Mouse (Mus musculus): ENCODE measurements at regions not wholly inside any gene's neighbourhood (a gene's known extent, or its start where the extent isn't known, plus 50 kb on each side); places are given as distances from the start of the nearest gene placed in this dataset.

DNA sequence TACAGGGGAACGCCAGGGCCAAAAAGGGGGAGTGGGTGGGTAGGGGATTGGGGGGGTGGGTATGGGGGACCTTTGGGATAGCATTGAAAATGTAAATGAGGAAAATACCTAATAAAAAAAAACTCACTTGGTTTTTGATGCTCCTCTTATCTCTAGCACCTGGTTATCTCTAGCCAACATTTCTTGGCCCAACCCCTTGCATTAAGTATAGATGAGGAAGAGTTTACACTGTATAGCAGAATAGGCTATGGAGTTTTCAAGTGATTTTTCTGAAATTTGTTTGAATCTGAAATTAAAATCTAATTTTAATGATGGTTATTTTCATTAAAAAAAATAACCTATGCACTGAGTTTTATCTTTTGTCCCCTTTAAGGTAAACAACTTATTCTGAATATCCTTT, 68.8 kb upstream of the Il15 start:
- DNase-seq, result no peak

DNA sequence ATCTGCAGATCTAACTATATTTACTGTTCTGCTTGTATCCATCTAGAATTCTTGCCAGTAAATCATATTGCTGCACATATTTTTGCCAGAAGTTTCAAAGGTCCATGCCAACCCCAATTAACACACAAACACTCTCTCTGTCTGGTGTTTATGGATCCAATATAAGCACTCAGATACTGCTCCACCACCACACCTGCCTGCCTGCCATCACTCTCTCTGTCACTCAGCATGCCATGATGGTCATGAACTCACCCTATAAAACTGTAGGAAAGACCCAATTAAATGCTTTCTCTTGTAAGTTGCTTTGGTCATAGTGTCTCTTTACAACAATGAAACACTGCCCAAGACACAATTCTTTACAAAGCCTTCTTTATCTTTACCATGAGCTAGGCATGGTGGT, 66.8 kb upstream of the Il15 start:
- no peak for DNase-seq

DNA sequence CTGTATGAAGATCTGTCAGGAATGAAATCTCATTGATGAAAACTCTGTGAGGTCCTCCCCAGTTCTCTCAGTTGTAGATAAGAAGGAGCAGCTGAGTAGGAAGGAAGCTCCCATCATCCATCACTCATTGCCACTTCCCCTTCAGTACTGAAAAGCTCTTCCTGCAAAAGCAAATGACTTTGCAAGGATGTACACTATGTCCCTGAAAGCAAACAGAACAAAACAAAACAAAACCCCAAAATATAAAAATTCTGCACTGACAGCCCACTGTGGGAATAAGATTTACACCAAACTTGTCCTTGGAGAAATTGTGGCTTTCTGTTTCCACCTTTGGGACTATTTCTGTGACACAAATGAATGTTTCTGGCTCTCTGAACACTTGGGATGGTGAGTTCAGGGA, 59.8 kb upstream of the Il15 start:
- peak; percentile 27 for DNase-seq

DNA sequence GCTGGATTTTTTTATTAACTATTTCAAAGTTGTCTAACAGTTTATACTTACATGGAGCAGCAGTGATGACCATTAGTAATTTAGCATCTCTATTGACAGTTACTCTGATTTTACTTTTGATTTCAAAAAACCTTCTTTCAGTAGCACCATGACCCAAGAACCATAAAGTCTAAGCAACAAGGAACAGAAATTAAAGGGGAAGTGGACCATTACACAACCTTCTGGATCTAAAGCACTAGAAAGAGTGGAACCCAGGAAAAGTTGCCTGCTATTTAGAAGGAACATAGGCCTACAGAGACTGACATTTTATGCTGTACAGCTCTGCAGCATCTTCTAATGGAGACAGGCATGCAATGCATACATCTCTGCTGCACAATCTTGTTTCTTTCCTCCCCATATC, 56.0 kb upstream of the Il15 start:
- DNase-seq, result no peak

DNA sequence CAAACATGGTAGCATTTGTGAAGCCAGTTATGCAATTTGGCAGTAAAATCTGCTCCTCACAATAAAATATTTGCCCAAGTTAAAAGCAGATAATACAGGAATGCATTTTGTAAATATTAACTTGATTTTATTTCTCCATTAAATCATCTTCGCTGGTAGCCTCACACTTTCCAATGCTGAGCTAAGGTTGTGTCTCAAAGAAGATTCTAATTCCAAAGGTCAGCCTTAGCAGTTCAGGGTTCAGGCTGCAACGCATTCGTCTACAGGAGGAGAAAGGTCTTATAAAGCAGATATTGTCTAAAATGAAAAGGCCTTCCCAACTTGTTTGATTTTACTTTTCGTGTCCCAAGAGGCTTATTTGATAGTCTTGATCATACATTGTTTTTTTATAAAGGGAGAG, 51.0 kb upstream of the Il15 start:
- DNase-seq, result no peak

All from kidney, postnatal 14 days (tissue).